Comparison of ENCODE assay signal across 23 mouse cellular contexts in the genomic region with DNA sequence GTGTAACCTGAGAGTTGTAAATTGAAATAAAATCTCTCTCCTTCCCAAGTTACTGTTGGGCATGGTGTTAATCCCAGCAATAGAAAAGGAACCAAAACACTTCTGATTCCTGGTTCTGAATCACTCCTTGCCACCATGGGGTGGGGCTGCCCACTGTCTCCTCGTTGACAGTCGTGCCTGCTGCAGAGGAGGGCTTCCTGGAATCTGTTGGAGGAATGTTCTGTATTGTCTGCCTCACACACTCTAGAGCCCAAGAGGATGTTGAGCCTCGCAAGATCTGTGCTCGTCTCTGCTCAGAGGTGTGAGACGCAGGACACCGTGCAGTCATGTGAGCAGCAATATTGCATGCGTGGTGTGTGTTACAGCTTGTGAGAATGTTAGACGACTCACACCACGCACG.
"Had no signal": no experiment of that assay in that cellular context is flagged by ENCODE, and none has a peak within 500 bp of the region (broad histone marks: within the 10 kb centered on the region; RNA-seq: fewer than 3 reads in every experiment).

No protein-coding gene starts in this region.

- ATAC-seq: hindbrain, embryonic 16.5 days; inflammation-experienced regulatory T-cells, adult 6 months; intestine, embryonic 15.5 days; intestine, postnatal 0 days had no signal

- H3K4me3 ChIP-seq: gastrocnemius, adult 2 months; heart, adult 2 months; heart, embryonic 12.5 days; hindbrain, embryonic 10.5 days; hindbrain, embryonic 12.5 days; intestine, embryonic 15.5 days; layer of hippocampus, adult 2 months; left cerebral cortex, adult 2 months; limb, embryonic 10.5 days; limb, embryonic 12.5 days had no signal

- H3K27me3 ChIP-seq: hindbrain, embryonic 12.5 days; intestine, embryonic 15.5 days had no signal

- H3K27ac ChIP-seq: gastrocnemius, adult 2 months; heart, adult 2 months; hindbrain, embryonic 12.5 days; hindbrain, embryonic 14.5 days; intestine, embryonic 15.5 days; layer of hippocampus, adult 2 months; left cerebral cortex, adult 2 months; limb, embryonic 10.5 days; limb, embryonic 12.5 days had no signal

- H3K4me1 ChIP-seq: heart, embryonic 12.5 days; intestine, embryonic 15.5 days had no signal

- DNase-seq: gastrocnemius, adult 2 months; gastrocnemius, postnatal 10 days; gastrocnemius, postnatal 25 days; heart, adult 2 months; heart, postnatal 10 days; heart, postnatal 4 days; kidney, adult 18-20 months; kidney, adult 8-10 months; kidney, postnatal 10 days; kidney, postnatal 4 days; liver had no signal

- H3K36me3 ChIP-seq: heart, embryonic 12.5 days; hindbrain, embryonic 10.5 days; hindbrain, embryonic 12.5 days; intestine, embryonic 15.5 days; limb, embryonic 10.5 days; limb, embryonic 12.5 days had no signal

- H3K9ac ChIP-seq: heart, embryonic 12.5 days; hindbrain, embryonic 12.5 days; hindbrain, embryonic 14.5 days; intestine, embryonic 15.5 days; limb, embryonic 12.5 days had no signal

- H3K4me2 ChIP-seq: heart, embryonic 12.5 days; hindbrain, embryonic 12.5 days; hindbrain, embryonic 14.5 days; intestine, embryonic 15.5 days; limb, embryonic 12.5 days had no signal

- H3K9me3 ChIP-seq: hindbrain, embryonic 10.5 days; hindbrain, embryonic 12.5 days; intestine, embryonic 15.5 days; limb, embryonic 10.5 days; limb, embryonic 12.5 days had no signal
